Mouse (Mus musculus): ENCODE data around the gene Hecw2.
A peak's percentile ranks its signal among the peaks of the same experiment; 100 is the strongest.

Gene Hecw2

DNA sequence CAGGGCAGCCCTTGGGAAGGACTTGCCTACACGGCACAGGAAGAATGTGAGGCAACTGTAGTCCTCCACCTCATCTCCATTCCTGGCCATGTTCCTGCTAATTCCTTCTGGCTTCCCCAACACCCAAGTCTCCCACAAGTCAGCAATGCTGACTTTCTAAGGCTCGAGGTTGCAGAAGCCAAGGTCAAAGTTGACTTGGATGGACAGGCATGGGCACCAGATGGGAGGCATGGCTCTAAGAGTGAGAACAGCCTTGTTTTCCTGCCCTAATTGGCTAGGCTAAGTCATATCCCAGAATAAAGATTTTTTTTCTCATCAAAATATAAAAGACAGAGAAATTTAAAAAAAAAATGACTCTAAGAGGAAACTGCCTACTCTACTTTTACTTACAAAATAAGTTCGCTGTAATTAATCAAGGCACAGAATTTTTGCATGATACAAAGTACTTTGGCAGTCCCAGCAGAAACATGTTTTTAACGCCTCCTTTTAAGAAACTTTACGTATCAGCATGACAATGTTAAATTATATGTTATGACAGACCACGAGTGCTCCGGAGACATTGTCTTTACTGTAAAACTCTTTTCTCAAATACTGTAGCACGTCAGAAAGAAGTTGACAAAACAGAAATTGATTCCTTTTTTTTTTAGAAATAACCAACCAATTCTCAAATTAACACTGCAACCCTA, 83.9 kb downstream of the Hecw2 start:
- DNase-seq, result no peak

DNA sequence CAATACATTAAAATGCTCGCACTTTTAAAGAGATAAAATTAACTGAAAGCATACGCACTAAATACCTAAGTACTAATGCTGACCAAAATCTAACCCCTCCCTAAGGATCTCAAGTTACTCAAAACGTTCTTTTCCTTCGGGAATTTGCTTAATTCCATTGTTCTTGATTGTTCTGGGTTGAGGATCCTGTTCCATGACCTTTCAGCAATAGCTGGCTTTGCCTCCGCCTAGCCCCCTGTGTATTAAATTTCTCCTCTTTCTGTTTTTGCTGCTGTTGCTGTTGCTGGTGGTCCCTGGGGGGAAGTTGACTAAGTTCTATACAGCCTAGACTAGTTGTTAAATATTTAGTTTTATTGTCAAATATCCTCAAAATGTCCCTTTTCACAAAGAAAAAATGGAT, 85.7 kb downstream of the Hecw2 start:
- no peak for DNase-seq

DNA sequence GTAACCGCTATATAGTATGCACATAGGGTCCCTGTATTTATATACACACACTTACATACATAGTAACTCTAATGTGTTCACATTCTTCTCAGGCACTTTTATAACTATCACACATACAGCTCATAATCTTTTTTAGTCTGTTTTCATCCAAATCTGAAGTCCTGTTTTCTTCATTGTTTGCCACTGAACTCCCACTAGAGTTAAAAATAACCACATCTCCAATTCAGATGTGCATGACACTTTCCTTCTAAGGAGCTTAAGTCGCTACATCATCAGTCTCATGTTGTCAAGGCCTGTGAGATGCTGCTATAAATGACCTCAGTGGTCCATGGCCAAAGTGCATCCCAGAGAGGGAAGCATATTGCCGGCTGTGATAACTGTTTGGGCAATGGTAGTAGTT, 88.2 kb downstream of the Hecw2 start:
- no peak for DNase-seq

DNA sequence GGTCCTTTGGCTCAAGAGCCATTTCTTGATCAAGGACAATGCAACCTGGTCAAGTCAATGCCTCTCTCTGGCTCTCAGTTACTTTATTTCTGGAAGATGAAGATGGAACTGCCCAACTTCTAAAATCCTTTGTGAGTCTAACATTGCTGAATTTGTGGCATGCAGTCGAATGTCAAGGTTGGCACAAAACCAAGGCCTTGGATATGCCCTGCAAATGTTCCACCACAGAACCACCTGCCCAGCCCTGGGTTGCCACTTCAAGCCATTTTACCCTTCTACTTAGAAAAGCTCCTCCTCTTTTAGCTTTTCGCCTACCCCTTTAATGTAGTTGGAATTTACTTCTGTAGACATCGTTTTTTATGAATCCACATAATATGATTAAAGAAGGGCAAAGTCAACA, 115.3 kb downstream of the Hecw2 start:
- DNase-seq, result peak; percentile 53

DNA sequence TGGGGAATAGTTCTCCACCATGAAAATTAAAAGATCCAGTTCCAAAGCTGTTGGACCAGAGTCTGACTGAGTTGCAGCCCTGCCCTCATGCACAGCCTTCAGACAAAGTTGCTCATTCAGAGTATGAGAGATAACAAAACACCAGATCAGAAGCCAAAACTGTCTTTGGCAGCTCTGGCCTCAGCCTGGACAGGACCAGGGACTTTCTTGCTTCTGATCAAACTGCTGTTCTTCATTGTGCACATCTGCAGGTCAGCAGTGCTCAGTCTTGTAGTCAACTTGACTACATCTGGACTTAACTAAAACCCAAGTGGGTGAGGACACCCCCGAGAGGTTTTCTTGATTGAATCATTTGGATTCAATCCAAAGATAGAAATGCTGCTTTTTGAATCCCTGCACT, 120.5 kb downstream of the Hecw2 start:
- no peak for DNase-seq

- no peak for DNase-seq
These were observed 124.8 kb downstream of the Hecw2 start for GRCm38 (mm10) chr1:54070121-54070520.

DNA sequence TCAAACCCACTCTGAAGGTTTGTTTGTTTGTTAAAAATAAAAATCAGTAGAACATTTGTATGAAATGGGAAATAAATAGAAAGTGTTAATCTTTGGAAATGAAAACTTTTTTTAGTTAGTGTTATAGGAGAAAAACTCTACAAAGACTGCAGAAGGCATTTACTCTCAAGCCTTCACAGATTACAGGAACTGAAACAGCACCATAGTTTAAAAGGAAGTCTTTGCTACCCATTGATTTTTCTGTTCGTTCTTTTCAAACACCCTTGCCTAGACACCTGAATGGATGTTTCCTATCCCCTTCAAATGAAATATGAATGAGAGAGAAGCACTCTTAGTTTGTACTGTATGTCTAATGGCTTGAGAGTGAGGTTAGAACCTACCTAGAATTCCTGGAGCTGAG, 126.7 kb downstream of the Hecw2 start:
- DNase-seq, result no peak

DNA sequence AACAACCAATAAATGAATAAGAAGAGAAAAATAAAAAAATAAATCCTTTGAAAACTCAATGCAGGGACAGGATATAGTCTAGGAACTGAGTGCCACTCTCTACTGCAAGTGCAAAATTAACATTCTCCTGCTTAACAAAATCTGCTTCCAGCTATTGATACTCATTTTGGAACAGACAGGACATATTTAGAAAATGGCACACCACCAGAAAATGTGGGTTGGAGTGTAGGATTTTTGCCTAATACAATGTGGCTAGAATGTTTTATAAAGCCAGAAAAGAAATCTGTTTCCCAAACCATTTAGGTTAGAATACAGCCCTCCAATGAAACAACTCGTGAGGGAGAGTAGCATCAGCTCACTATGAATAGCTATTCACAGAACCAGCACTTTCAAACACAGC, 129.5 kb downstream of the Hecw2 start:
- DNase-seq, result peak; percentile 36

GRCm38 (mm10) chr1:54061078-54061477, 133.9 kb downstream of the Hecw2 start:
- no peak for DNase-seq

GRCm38 (mm10) chr1:54059731-54060130, 135.2 kb downstream of the Hecw2 start:
- no peak for DNase-seq

GRCm38 (mm10) chr1:54052771-54053170, 142.2 kb downstream of the Hecw2 start:
- DNase-seq, result no peak

- no peak for DNase-seq
These were observed 148.0 kb downstream of the Hecw2 start for GRCm38 (mm10) chr1:54046923-54047322.

DNA sequence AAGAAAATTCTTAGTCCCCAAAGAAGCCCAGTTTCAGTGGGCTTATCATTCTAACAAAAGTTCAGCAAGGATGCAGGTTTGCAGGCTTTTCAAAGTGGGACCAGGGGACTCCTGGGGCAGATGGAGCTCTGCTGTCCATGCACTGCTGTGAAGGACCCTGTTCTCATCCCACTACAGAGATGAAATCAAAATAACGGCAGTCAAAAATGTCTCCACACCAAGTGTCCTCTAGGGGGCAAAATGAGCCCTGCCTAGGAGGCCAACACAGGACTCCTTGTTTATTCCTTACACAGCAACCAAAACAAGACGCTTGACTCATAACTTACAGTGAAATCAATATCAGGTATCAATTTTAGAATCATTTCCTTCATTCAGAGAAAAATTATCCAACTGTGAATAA, 155.9 kb downstream of the Hecw2 start:
- DNase-seq, result peak; percentile 75

DNA sequence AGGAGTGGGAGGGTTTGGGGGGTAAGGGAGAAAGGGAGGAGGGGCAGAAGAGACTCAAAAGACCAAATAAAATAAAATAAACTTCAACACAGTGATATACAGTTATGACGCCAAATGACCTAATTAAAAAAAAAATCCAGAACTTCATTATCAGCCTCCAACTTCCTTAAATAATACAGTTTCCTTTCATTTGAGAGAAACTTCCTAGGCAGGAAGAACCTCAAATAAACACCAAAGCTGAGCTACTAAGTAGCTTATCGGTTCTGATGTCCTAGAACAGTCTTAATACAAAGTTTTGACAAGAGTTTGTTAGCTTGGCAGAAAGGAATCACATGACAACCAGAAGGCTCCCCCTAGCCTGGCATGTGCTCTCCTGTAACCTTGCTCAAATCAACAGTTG, 177.3 kb downstream of the Hecw2 start:
- DNase-seq, result no peak

- no peak for DNase-seq
These were observed 179.2 kb downstream of the Hecw2 start for GRCm38 (mm10) chr1:54015739-54016138.

- no peak for DNase-seq
These were observed 182.6 kb downstream of the Hecw2 start for GRCm38 (mm10) chr1:54012414-54012813.

- no peak for DNase-seq
These were observed 185.4 kb downstream of the Hecw2 start for GRCm38 (mm10) chr1:54009418-54010064.

- no peak for DNase-seq
These were observed 189.0 kb downstream of the Hecw2 start for GRCm38 (mm10) chr1:54005860-54006386.

DNA sequence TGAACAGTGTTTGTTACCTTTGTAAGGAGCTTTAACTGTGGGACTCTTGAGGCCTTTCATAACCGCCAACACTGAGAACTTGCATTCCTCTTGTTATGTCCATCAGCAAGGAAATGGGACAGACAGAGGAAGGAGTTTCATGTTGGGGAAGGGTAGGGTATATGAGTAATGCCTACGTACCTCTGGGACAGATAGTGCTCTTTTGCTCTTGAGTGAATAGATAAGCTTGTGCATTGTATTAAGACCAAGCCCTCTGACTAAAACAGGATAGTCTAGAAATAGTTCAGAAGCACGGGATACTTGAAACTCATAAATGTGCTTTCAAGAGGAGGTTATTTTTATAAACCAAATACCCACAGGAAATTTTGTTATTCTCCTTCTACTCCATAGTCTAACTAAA, 191.7 kb downstream of the Hecw2 start:
- no peak for DNase-seq

DNA sequence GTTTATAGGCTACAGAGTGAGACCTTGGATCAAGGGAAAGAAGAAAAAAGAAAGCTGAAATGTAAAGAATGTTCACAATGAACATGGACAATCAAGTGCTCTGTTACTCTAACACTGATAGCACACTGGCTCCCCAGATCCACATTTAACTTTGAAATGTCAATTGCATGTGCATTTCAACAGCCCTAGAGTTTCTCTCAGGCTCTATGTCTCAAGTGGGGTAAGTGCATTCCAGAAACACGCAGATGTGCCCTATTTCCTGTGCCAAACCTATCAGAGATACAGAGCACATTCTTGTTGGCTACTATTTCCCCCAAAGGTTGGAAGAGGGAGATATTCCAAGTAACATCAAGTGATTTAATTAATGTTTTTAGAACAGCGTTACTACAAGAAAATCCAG, 192.9 kb downstream of the Hecw2 start:
- no peak for DNase-seq

DNA sequence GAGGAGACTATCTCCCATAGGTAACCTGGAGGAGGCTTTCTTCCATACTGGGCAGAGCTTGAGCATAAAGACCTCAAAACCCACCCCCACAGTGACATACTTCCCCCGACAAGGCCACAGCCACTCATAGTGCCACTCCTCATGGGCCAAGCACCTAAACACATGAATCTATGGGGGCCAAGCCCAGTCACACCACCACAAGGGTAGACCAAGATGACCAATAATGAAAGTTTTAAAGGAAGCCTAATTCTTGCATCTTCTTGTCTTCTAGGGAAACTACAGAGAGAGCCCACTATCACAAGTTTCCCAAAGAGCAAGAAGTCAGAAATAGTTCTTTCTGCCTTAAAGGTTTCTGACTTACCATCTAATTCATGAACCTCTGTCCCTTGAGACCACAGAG, 197.7 kb downstream of the Hecw2 start:
- DNase-seq, result no peak

GRCm38 (mm10) chr1:53986185-53986892, 208.6 kb downstream of the Hecw2 start:
- DNase-seq, result no peak

GRCm38 (mm10) chr1:53978514-53978831, 216.5 kb downstream of the Hecw2 start:
- DNase-seq, result no peak
